Mouse (Mus musculus) mammary gland, adult 2 months (tissue): Measurements from ENCODE around the gene Ube2e2. TPM values are rescaled to one million over a fixed set of nuclear protein-coding genes. Genes with fewer than 3 reads are reported as not detected.

ENCODE experiments used
- polyA plus RNA-seq: library from polyadenylated mRNA; depleted of rRNA; stranded (reverse); fragments of >200 nt; gene quantifications from 2 replicates; pipeline ENCODE4 v1.2.3, GENCODE M21; 2012; ENCODE audit warnings: low replicate concordance; rRNA removed

Gene Ube2e2
- polyA plus RNA-seq: 95.4 and 98.0 TPM in 2 replicates

DNA sequence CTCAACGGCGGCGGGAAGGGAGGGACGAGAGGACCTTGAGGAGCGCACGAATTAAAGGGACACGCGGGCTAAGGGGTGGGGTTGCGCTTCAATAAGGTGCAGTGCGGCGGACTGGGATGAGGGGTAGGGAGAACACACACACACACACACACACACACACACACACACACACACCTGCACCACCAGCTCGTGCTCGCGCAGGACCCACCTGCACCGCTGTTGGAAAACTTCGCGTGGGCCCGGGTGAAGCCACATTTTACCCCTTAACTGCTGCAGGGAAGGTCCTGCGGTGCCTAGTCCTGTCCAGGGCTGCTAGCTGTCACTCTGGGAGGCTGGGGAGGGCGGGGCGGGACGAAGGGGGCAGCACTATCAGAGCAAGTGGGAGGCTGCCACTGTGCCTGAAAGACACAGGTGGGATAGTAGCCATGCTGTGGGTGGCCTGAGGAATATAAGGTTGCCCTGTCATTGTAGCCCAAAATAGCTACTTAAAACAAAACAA is at the start of gene Ube2e2:
Gene Ube2e2 (minus strand): TSS at position 321 of the 499 bp plus-strand sequence.

